In genomic region chr19:44297862-44298261, GRCm38 (mm10) we compare ENCODE assay signal across 9 mouse cellular contexts. TPM values are rescaled to one million over a fixed set of nuclear protein-coding genes. Genes with fewer than 3 reads are reported as not detected.
DNase-seq lines count a peak whose midpoint lies in the region; ATAC-seq and TF ChIP-seq lines count a peak whose summit lies in the region.
"Had no signal": no experiment of that assay in that cellular context is flagged by ENCODE, and none has a peak within 500 bp of the region (broad histone marks: within the 10 kb centered on the region; RNA-seq: fewer than 3 reads in every experiment).

No protein-coding gene starts in this region.

- no peak for TF ChIP-seq CTCF in bone marrow macrophage, adult 2 months (IDR thresholded peaks at IDR 0.05; ENCODE audit: low read depth, low read length)

- H3K4me1 ChIP-seq in heart, embryonic 16.5 days (ENCODE audit: control insufficient read depth, insufficient read depth, low read length): peaks cover 57% of the 10 kb centered on the region
- H3K4me1 ChIP-seq in bone marrow macrophage, adult 2 months (ENCODE audit: control insufficient read depth, insufficient read depth, low read length): peaks cover 23% of the 10 kb centered on the region
- peaks cover 67% of the 10 kb centered on the region for H3K4me1 ChIP-seq in hindbrain, embryonic 12.5 days
- H3K4me1 ChIP-seq in midbrain, embryonic 12.5 days: peaks cover 69% of the 10 kb centered on the region

- peaks cover 57% of the 10 kb centered on the region for H3K36me3 ChIP-seq in heart, embryonic 16.5 days (ENCODE audit: control insufficient read depth, insufficient read depth)
- H3K36me3 ChIP-seq in hindbrain, embryonic 12.5 days: peaks cover 77% of the 10 kb centered on the region
- peaks cover 78% of the 10 kb centered on the region for H3K36me3 ChIP-seq in midbrain, embryonic 12.5 days

- TF ChIP-seq POLR2A in bone marrow macrophage, adult 2 months (IDR thresholded peaks at IDR 0.05; ENCODE audit: borderline replicate concordance, low read depth, low read length): no peak

- ATAC-seq in heart, embryonic 16.5 days (replicated peaks; ENCODE audit: extremely low read depth, insufficient read depth, low FRiP score): no peak
- no peak for ATAC-seq in hindbrain, embryonic 12.5 days (ENCODE audit: low FRiP score)
- no peak for ATAC-seq in midbrain, embryonic 12.5 days (ENCODE audit: low FRiP score, low read depth)
- ATAC-seq: Patski had no signal

- H3K27ac ChIP-seq in heart, embryonic 16.5 days (ENCODE audit: low read length): no peak overlapping the region
- no peak overlapping the region for H3K27ac ChIP-seq in bone marrow macrophage, adult 2 months (ENCODE audit: insufficient read depth, low read depth, low read length)
- no peak overlapping the region for H3K27ac ChIP-seq in hindbrain, embryonic 12.5 days
- H3K27ac ChIP-seq in midbrain, embryonic 12.5 days (replicated peaks): no peak overlapping the region

- no peaks in the 10 kb centered on the region for H3K9me3 ChIP-seq in heart, embryonic 16.5 days (replicated peaks; ENCODE audit: control insufficient read depth, low read length)
- no peaks in the 10 kb centered on the region for H3K9me3 ChIP-seq in hindbrain, embryonic 12.5 days (replicated peaks)
- H3K9me3 ChIP-seq in midbrain, embryonic 12.5 days: no peaks in the 10 kb centered on the region

- peak overlapping the region; percentile 96 for H3K4me2 ChIP-seq in heart, embryonic 16.5 days (ENCODE audit: low read depth, low read length)
- peak overlapping the region; percentile 91 for H3K4me2 ChIP-seq in hindbrain, embryonic 12.5 days (replicated peaks)
- peak overlapping the region; percentile 99 for H3K4me2 ChIP-seq in midbrain, embryonic 12.5 days (replicated peaks)

- peak overlapping the region; percentile 80 for H3K9ac ChIP-seq in heart, embryonic 16.5 days (ENCODE audit: low read length)
- peak overlapping the region; percentile 99 for H3K9ac ChIP-seq in hindbrain, embryonic 12.5 days
- H3K9ac ChIP-seq in midbrain, embryonic 12.5 days (replicated peaks): peak overlapping the region; percentile 97

- H3K4me3 ChIP-seq in heart, embryonic 16.5 days (ENCODE audit: low read length): peak overlapping the region; percentile 81
- peak overlapping the region; percentile 98 for H3K4me3 ChIP-seq in bone marrow macrophage, adult 2 months (ENCODE audit: insufficient read depth, low read length)
- peak overlapping the region; percentile 89 for H3K4me3 ChIP-seq in hindbrain, embryonic 12.5 days
- H3K4me3 ChIP-seq in midbrain, embryonic 12.5 days: peak overlapping the region; percentile 92

- no peaks in the 10 kb centered on the region for H3K27me3 ChIP-seq in heart, embryonic 16.5 days (ENCODE audit: control insufficient read depth, insufficient read depth, low read length)
- no peaks in the 10 kb centered on the region for H3K27me3 ChIP-seq in hindbrain, embryonic 12.5 days
- H3K27me3 ChIP-seq in midbrain, embryonic 12.5 days: no peaks in the 10 kb centered on the region
- H3K27me3 ChIP-seq: Patski had no signal

- 77% methylated on average over 9 of the region's 9 CpGs for WGBS in heart, embryonic 16.5 days
- 79% methylated on average over 9 of the region's 9 CpGs for WGBS in hindbrain, embryonic 12.5 days
- 84% methylated on average over 9 of the region's 9 CpGs for WGBS in midbrain, embryonic 12.5 days

- no peak for DNase-seq in heart, postnatal 4 days
- no peak for DNase-seq in spleen, postnatal 36 days (ENCODE audit: low spot score in 2 of 2)
- no peak for DNase-seq in left cerebral cortex, adult 9 months (ENCODE audit: low spot score in 2 of 2)
- DNase-seq in B cell, adult 2 months: no peak

RNA-seq across cellular contexts. Expression of gene Scd2, which starts 4.4 kb away (rescaled TPM):
- 134 and 148 TPM in 2 replicates for polyA plus RNA-seq in heart, embryonic 16.5 days (2015; fragmentation: Nextera tagmentation; extraction: Ambion mirVana)
- 10 to 100 TPM; 78.1 to 82.1 TPM for total RNA-seq in heart, postnatal 4 days (2021)
- polyA plus RNA-seq in bone marrow macrophage, adult 2 months (2012; ENCODE audit: insufficient read depth, insufficient read length, missing spikeins): 6.7 and 7.7 TPM in 2 replicates
- 404 and 420 TPM in 2 replicates for polyA plus RNA-seq in hindbrain, embryonic 12.5 days (2016; fragmentation: Nextera tagmentation; extraction: Ambion mirVana)
- 419 and 424 TPM in 2 replicates for polyA plus RNA-seq in midbrain, embryonic 12.5 days (2016; fragmentation: Nextera tagmentation; extraction: Ambion mirVana)

RNA-seq across cellular contexts. Expression of gene Scd4, which starts 35.0 kb away (rescaled TPM):
- 4.4 and 4.8 TPM in 2 replicates for polyA plus RNA-seq in heart, embryonic 16.5 days (2015; fragmentation: Nextera tagmentation; extraction: Ambion mirVana)
- 10 to 100 TPM; 47.7 to 52.4 TPM for total RNA-seq in heart, postnatal 4 days (2021)
- not detected in 2 replicates for polyA plus RNA-seq in bone marrow macrophage, adult 2 months (2012; ENCODE audit: insufficient read depth, insufficient read length, missing spikeins)
- polyA plus RNA-seq in hindbrain, embryonic 12.5 days (2016; fragmentation: Nextera tagmentation; extraction: Ambion mirVana): 0.07 and 0.10 TPM in 2 replicates
- 0.10 and 0.11 TPM in 2 replicates for polyA plus RNA-seq in midbrain, embryonic 12.5 days (2016; fragmentation: Nextera tagmentation; extraction: Ambion mirVana)

Comparison
In these comparisons a context has a peak if more than half of its experiments do, and no peak if none do; other contexts are left out.
1. RNA of gene Scd2, which starts 4.4 kb away (polyA plus RNA-seq): 419 to 424 TPM in midbrain, embryonic 12.5 days, 404 to 420 TPM in hindbrain, embryonic 12.5 days and 134 to 148 TPM in heart, embryonic 16.5 days; 6.7 to 7.7 TPM in bone marrow macrophage, adult 2 months; every median in the first group is over 10 times any median in the second.
2. Peak in every context shown above with its lines, with median percentiles within 50 percentile points of each other: H3K4me2 ChIP-seq, H3K4me3 ChIP-seq and H3K9ac ChIP-seq.